Mouse (Mus musculus): ENCODE measurements at regions not wholly inside any gene's neighbourhood (a gene's known extent, or its start where the extent isn't known, plus 50 kb on each side); places are given as distances from the start of the nearest gene placed in this dataset.

GRCm38 (mm10) chr1:35017471-35017870, 167.7 kb downstream of the Plekhb2 start:
- TF ChIP-seq CTCF (IDR thresholded peaks at IDR 0.05; ENCODE audit: low read depth) (no peak), EP300 (IDR thresholded peaks at IDR 0.05; ENCODE audit: low read depth) (no peak)

All from liver, postnatal 0 days (tissue).